In genomic region chr4:148902919-148903727, GRCm38 (mm10) we compare ENCODE assay signal across 9 mouse cellular contexts.
DNase-seq lines count a peak whose midpoint lies in the region; ATAC-seq lines count a peak whose summit lies in the region.
"Had no signal": no experiment of that assay in that cellular context is flagged by ENCODE, and none has a peak within 500 bp of the region (broad histone marks: within the 10 kb centered on the region; RNA-seq: fewer than 3 reads in every experiment).

No protein-coding gene starts in this region.

- H3K27ac ChIP-seq in intestine, embryonic 14.5 days (ENCODE audit: low read depth), result no peak overlapping the region
- H3K27ac ChIP-seq: lung, embryonic 15.5 days had no signal

- no peak for ATAC-seq in cerebellum, adult (ENCODE audit: insufficient number of reproducible peaks, low FRiP score, low TSS enrichment)
- ATAC-seq in intestine, embryonic 14.5 days (replicated peaks; ENCODE audit: low FRiP score, low TSS enrichment, low read depth), result no peak
- ATAC-seq in inflammation-experienced regulatory T-cells, adult 6 months, result no peak

- no peaks in the 10 kb centered on the region for H3K36me3 ChIP-seq in intestine, embryonic 14.5 days (ENCODE audit: control insufficient read depth, insufficient read depth, low read length)
- H3K36me3 ChIP-seq: lung, embryonic 15.5 days had no signal

- no peak overlapping the region for H3K9ac ChIP-seq in intestine, embryonic 14.5 days (ENCODE audit: low read length)
- H3K9ac ChIP-seq: lung, embryonic 15.5 days had no signal

- DNase-seq in cerebellum, adult 11-12 months, result peak; percentile 21
- peak; percentile 59 for DNase-seq in ES-CJ7 (ENCODE audit: low read depth, low spot score)
- peak; percentile 37 to 57 for DNase-seq in gastrocnemius, adult 8-10 months (ENCODE audit: low spot score in 2 of 2)
- no peak for DNase-seq in intestine, embryonic 14.5 days (ENCODE audit: low spot score)
- DNase-seq in lung, postnatal 25 days (ENCODE audit: low spot score), result peak; percentile 88
- DNase-seq in spleen, postnatal 4 days (ENCODE audit: low spot score in 2 of 2), result peak; percentile 63 to 85

- H3K27me3 ChIP-seq in intestine, embryonic 14.5 days (replicated peaks; ENCODE audit: control insufficient read depth, insufficient read depth, low read length), result peaks cover 19% of the 10 kb centered on the region

- H3K4me1 ChIP-seq in intestine, embryonic 14.5 days (replicated peaks; ENCODE audit: control insufficient read depth, insufficient read depth, low read length), result peaks cover 14% of the 10 kb centered on the region; the same call in 1 of the 2 replicates

- peak overlapping the region; percentile 2; the same call in 1 of the 2 replicates for H3K4me2 ChIP-seq in intestine, embryonic 14.5 days (ENCODE audit: low read length)

- H3K4me3 ChIP-seq in intestine, embryonic 14.5 days (ENCODE audit: low read depth, low read length), result no peak overlapping the region

- 32% methylated on average over 7 of the region's 8 CpGs for WGBS in intestine, embryonic 14.5 days

- no peaks in the 10 kb centered on the region for H3K9me3 ChIP-seq in intestine, embryonic 14.5 days (ENCODE audit: control insufficient read depth, low read length)
- H3K9me3 ChIP-seq: lung, embryonic 15.5 days had no signal
